Mouse (Mus musculus): ENCODE measurements around the gene Ubxn2a. TPM values are rescaled to one million over a fixed set of nuclear protein-coding genes. Genes with fewer than 3 reads are reported as not detected.

Gene Ubxn2a
- polyA plus RNA-seq (2014; fragmentation: Nextera tagmentation; extraction: Ambion mirVana): 42.9 and 44.6 TPM in 2 replicates

- H3K9ac ChIP-seq: peak within 1 kb of the TSS; percentile 89
- peak within 1 kb of the TSS; percentile 74 for H3K4me2 ChIP-seq (replicated peaks)
- no peaks in the 10 kb centered on the region for H3K27me3 ChIP-seq (ENCODE audit: control insufficient read depth, insufficient read depth, low read length)
- peak within 1 kb of the TSS; percentile 86 for H3K27ac ChIP-seq
- no peaks in the 10 kb centered on the region for H3K9me3 ChIP-seq (ENCODE audit: control insufficient read depth, low read length)
- DNase-seq (ENCODE audit: low spot score) (peak; percentile 96), ATAC-seq (ENCODE audit: low FRiP score) (peak; percentile 95)
- WGBS: under 1% methylated on average over 116 of the region's 125 CpGs
- peaks cover 5% of the 10 kb centered on the region; the same call in 1 of the 2 replicates for H3K4me1 ChIP-seq (replicated peaks; ENCODE audit: control insufficient read depth, insufficient read depth, low read length)
- peak within 1 kb of the TSS; percentile 82 for H3K4me3 ChIP-seq (replicated peaks; ENCODE audit: low read length)
- H3K36me3 ChIP-seq (replicated peaks; ENCODE audit: control insufficient read depth, insufficient read depth): no peaks in the 10 kb centered on the region
Measured at GRCm38 (mm10) chr12:4906951-4907906, at the start of gene Ubxn2a. TSS of gene Ubxn2a (minus strand) at chr12:4907705.

GRCm38 (mm10) chr12:4953156-4953555, 45.7 kb upstream of the Ubxn2a start:
- Histone ChIP-seq H3K4me1 (replicated peaks; ENCODE audit: control insufficient read depth, insufficient read depth, low read length) (no peaks in the 10 kb centered on the region), H3K27ac (no peak overlapping the region), H3K9ac (no peak overlapping the region), H3K4me2 (replicated peaks) (no peak overlapping the region), H3K4me3 (replicated peaks; ENCODE audit: low read length) (no peak overlapping the region), H3K27me3 (ENCODE audit: control insufficient read depth, insufficient read depth, low read length) (no peaks in the 10 kb centered on the region), H3K9me3 (ENCODE audit: control insufficient read depth, low read length) (no peaks in the 10 kb centered on the region), H3K36me3 (replicated peaks; ENCODE audit: control insufficient read depth, insufficient read depth) (peaks cover 62% of the 10 kb centered on the region)
- 87% methylated on average over 4 of the region's 4 CpGs for WGBS
- DNase-seq (ENCODE audit: low spot score): no peak
- ATAC-seq (ENCODE audit: low FRiP score): no peak

- Histone ChIP-seq H3K4me1 (replicated peaks; ENCODE audit: control insufficient read depth, insufficient read depth, low read length) (no peaks in the 10 kb centered on the region), H3K27me3 (ENCODE audit: control insufficient read depth, insufficient read depth, low read length) (no peaks in the 10 kb centered on the region), H3K9me3 (ENCODE audit: control insufficient read depth, low read length) (no peaks in the 10 kb centered on the region), H3K4me3 (replicated peaks; ENCODE audit: low read length) (no peak overlapping the region), H3K36me3 (replicated peaks; ENCODE audit: control insufficient read depth, insufficient read depth) (peaks cover 59% of the 10 kb centered on the region), H3K4me2 (replicated peaks) (no peak overlapping the region), H3K27ac (no peak overlapping the region), H3K9ac (no peak overlapping the region)
- DNase-seq (ENCODE audit: low spot score): no peak
- 100% methylated on average over 1 of the region's 1 CpGs for WGBS
- ATAC-seq (ENCODE audit: low FRiP score): no peak
Measured at GRCm38 (mm10) chr12:4952272-4952671, 44.8 kb upstream of the Ubxn2a start.

GRCm38 (mm10) chr12:4930820-4931548, 23.5 kb upstream of the Ubxn2a start:
- Histone ChIP-seq H3K27me3 (ENCODE audit: control insufficient read depth, insufficient read depth, low read length) (no peaks in the 10 kb centered on the region), H3K36me3 (replicated peaks; ENCODE audit: control insufficient read depth, insufficient read depth) (no peaks in the 10 kb centered on the region), H3K4me3 (replicated peaks; ENCODE audit: low read length) (no peak overlapping the region), H3K9me3 (ENCODE audit: control insufficient read depth, low read length) (no peaks in the 10 kb centered on the region), H3K4me1 (replicated peaks; ENCODE audit: control insufficient read depth, insufficient read depth, low read length) (no peaks in the 10 kb centered on the region), H3K27ac (no peak overlapping the region), H3K4me2 (replicated peaks) (no peak overlapping the region), H3K9ac (no peak overlapping the region)
- DNase-seq (ENCODE audit: low spot score) (no peak), ATAC-seq (ENCODE audit: low FRiP score) (no peak)
- 93% methylated on average over 3 of the region's 3 CpGs for WGBS

GRCm38 (mm10) chr12:4928197-4928596, 20.7 kb upstream of the Ubxn2a start:
- no peak overlapping the region for H3K9ac ChIP-seq
- no peak overlapping the region for H3K4me3 ChIP-seq (replicated peaks; ENCODE audit: low read length)
- 94% methylated on average over 2 of the region's 2 CpGs for WGBS
- no peak overlapping the region for H3K4me2 ChIP-seq (replicated peaks)
- H3K9me3 ChIP-seq (ENCODE audit: control insufficient read depth, low read length): no peaks in the 10 kb centered on the region
- no peak for ATAC-seq (ENCODE audit: low FRiP score)
- H3K36me3 ChIP-seq (replicated peaks; ENCODE audit: control insufficient read depth, insufficient read depth): no peaks in the 10 kb centered on the region
- no peak overlapping the region for H3K27ac ChIP-seq
- H3K27me3 ChIP-seq (ENCODE audit: control insufficient read depth, insufficient read depth, low read length): no peaks in the 10 kb centered on the region
- no peaks in the 10 kb centered on the region for H3K4me1 ChIP-seq (replicated peaks; ENCODE audit: control insufficient read depth, insufficient read depth, low read length)
- no peak for DNase-seq (ENCODE audit: low spot score)

GRCm38 (mm10) chr12:4917805-4918591, 10.5 kb upstream of the Ubxn2a start:
- H3K4me1 ChIP-seq (replicated peaks; ENCODE audit: control insufficient read depth, insufficient read depth, low read length): peaks cover 22% of the 10 kb centered on the region
- H3K9ac ChIP-seq: peak overlapping the region; percentile 99
- no peaks in the 10 kb centered on the region for H3K36me3 ChIP-seq (replicated peaks; ENCODE audit: control insufficient read depth, insufficient read depth)
- ATAC-seq (ENCODE audit: low FRiP score) (peak; percentile 67), DNase-seq (ENCODE audit: low spot score) (peak; percentile 52)
- H3K4me3 ChIP-seq (replicated peaks; ENCODE audit: low read length): peak overlapping the region; percentile 98
- peak overlapping the region; percentile 99 for H3K27ac ChIP-seq
- no peaks in the 10 kb centered on the region for H3K27me3 ChIP-seq (ENCODE audit: control insufficient read depth, insufficient read depth, low read length)
- H3K9me3 ChIP-seq (ENCODE audit: control insufficient read depth, low read length): no peaks in the 10 kb centered on the region
- 0% methylated on average over 47 of the region's 48 CpGs for WGBS
- H3K4me2 ChIP-seq (replicated peaks): peak overlapping the region; percentile 68

GRCm38 (mm10) chr12:4916994-4917804, 9.7 kb upstream of the Ubxn2a start, which contains the start of gene Atad2b:
TSS of gene Atad2b (plus strand) at chr12:4917353.
- Histone ChIP-seq H3K4me2 (replicated peaks) (peak within 1 kb of the TSS; percentile 68), H3K4me3 (replicated peaks; ENCODE audit: low read length) (peak within 1 kb of the TSS; percentile 98), H3K27ac (peak within 1 kb of the TSS; percentile 99), H3K36me3 (replicated peaks; ENCODE audit: control insufficient read depth, insufficient read depth) (no peaks in the 10 kb centered on the region), H3K9me3 (ENCODE audit: control insufficient read depth, low read length) (no peaks in the 10 kb centered on the region), H3K27me3 (ENCODE audit: control insufficient read depth, insufficient read depth, low read length) (no peaks in the 10 kb centered on the region), H3K4me1 (replicated peaks; ENCODE audit: control insufficient read depth, insufficient read depth, low read length) (peaks cover 22% of the 10 kb centered on the region), H3K9ac (peak within 1 kb of the TSS; percentile 99)
- WGBS: under 1% methylated on average over 85 of the region's 89 CpGs
- peak; percentile 97 for DNase-seq (ENCODE audit: low spot score)
- peak; percentile 96 for ATAC-seq (ENCODE audit: low FRiP score)

- H3K4me3 ChIP-seq (replicated peaks; ENCODE audit: low read length): no peak overlapping the region
- ATAC-seq (ENCODE audit: low FRiP score) (no peak), DNase-seq (ENCODE audit: low spot score) (no peak)
- no peak overlapping the region for H3K27ac ChIP-seq
- H3K4me1 ChIP-seq (replicated peaks; ENCODE audit: control insufficient read depth, insufficient read depth, low read length): peaks cover 19% of the 10 kb centered on the region
- no peak overlapping the region for H3K4me2 ChIP-seq (replicated peaks)
- WGBS: 84% methylated on average over 3 of the region's 3 CpGs
- no peaks in the 10 kb centered on the region for H3K27me3 ChIP-seq (ENCODE audit: control insufficient read depth, insufficient read depth, low read length)
- no peak overlapping the region for H3K9ac ChIP-seq
- H3K36me3 ChIP-seq (replicated peaks; ENCODE audit: control insufficient read depth, insufficient read depth): no peaks in the 10 kb centered on the region
- H3K9me3 ChIP-seq (ENCODE audit: control insufficient read depth, low read length): no peaks in the 10 kb centered on the region
Measured at GRCm38 (mm10) chr12:4914944-4915343, 7.4 kb upstream of the Ubxn2a start.
